Mouse (Mus musculus) embryonic fibroblast, embryonic 13.5 days (primary cell): ENCODE results near the gene Vmn1r74.
"Not testable (repeated sequence)": the region's sequence is repeated elsewhere in the genome, so short reads cannot be mapped to it uniquely, and the experiment has no call there.

Experiments
- CTCF ChIP-seq: IDR thresholded peaks from 2 replicates; pipeline ENCODE4 v1.5.1; 2011; ENCODE audit warnings: mild to moderate bottlenecking, control low read depth, low read length, moderate library complexity, borderline replicate concordance; ENCODE audit not compliant: insufficient read depth
- POLR2A ChIP-seq: IDR thresholded peaks from 2 replicates; pipeline ENCODE4 v1.6.1; 2011; ENCODE audit warnings: low read depth, mild to moderate bottlenecking, control low read depth, low read length, moderate library complexity

DNA sequence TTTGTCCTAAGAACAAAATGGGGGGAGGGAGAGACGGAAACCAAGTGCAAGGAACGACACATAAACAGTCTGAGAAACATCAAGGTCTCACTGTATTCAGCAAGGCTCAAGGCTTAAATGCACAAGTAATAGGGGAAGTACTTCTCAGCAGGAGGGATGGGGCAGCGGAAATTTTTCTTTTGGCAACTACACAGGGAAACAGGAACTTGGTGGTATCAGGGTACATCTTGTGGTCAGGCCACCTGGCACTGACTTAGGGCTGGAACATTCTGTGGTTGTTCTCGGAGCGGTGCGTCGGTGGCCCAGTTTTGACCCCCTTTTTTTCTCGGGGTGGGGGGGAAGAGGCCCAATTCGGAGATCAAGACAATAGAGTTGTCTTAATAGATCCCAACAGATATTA, 10.5 kb upstream of the Vmn1r74 start:
- not testable (repeated sequence) for TF ChIP-seq CTCF, POLR2A
